ENCODE assay signal across 9 mouse cellular contexts in the genomic region with DNA sequence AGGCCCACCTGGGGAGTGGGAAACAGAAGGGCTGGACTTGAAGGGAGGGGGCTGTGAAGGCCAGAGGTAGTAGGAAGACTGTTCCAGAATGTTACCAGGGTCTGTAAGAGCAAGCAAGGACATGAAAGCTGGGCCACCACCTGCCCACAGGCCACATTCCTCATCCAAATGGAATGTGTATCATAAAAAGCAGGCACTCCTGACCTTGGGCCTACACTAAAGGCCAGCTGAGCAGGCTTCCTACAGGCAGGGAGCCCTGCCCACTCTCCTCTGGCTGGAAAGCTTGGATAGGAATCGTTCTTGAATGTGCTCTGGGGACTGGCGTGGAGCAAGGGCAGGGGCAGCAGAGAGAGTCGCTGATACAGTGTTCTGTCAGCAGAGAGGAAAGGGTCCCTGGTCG. TPM values are rescaled to one million over a fixed set of nuclear protein-coding genes. Genes with fewer than 3 reads are reported as not detected.
A peak's percentile ranks its signal among the peaks of the same experiment; 100 is the strongest.
DNase-seq lines count a peak whose midpoint lies in the region; ATAC-seq and TF ChIP-seq lines count a peak whose summit lies in the region.
"Had no signal": no experiment of that assay in that cellular context is flagged by ENCODE, and none has a peak within 500 bp of the region (broad histone marks: within the 10 kb centered on the region; RNA-seq: fewer than 3 reads in every experiment).

No protein-coding gene starts in this region.

- TF ChIP-seq EP300 in liver, postnatal 0 days (IDR thresholded peaks at IDR 0.05; ENCODE audit: low read depth) = no peak

- no peaks in the 10 kb centered on the region for H3K9me3 ChIP-seq in forebrain, embryonic 14.5 days (replicated peaks; ENCODE audit: control insufficient read depth, low read length)
- no peaks in the 10 kb centered on the region for H3K9me3 ChIP-seq in forebrain, embryonic 15.5 days
- H3K9me3 ChIP-seq in liver, postnatal 0 days (ENCODE audit: low read length) = no peaks in the 10 kb centered on the region
- H3K9me3 ChIP-seq: neural tube, embryonic 12.5 days had no signal

- no peak for ATAC-seq in forebrain, embryonic 14.5 days
- ATAC-seq in forebrain, embryonic 15.5 days (replicated peaks) = no peak
- ATAC-seq in liver, postnatal 0 days = no peak

- peaks cover 83% of the 10 kb centered on the region for H3K36me3 ChIP-seq in forebrain, embryonic 14.5 days (ENCODE audit: control insufficient read depth, insufficient read depth, low read length)
- H3K36me3 ChIP-seq in forebrain, embryonic 15.5 days = peaks cover 36% of the 10 kb centered on the region
- H3K36me3 ChIP-seq in liver, postnatal 0 days (replicated peaks; ENCODE audit: insufficient read depth, low read length) = peaks cover 73% of the 10 kb centered on the region

- 0 out of 2 replicates have a peak overlapping the region, but pooled peaks have one; percentile 13 for H3K9ac ChIP-seq in forebrain, embryonic 14.5 days (ENCODE audit: low read length)
- H3K9ac ChIP-seq in forebrain, embryonic 15.5 days (replicated peaks) = no peak overlapping the region
- no peak overlapping the region for H3K9ac ChIP-seq in liver, postnatal 0 days (replicated peaks)
- H3K9ac ChIP-seq: neural tube, embryonic 12.5 days had no signal

- H3K4me1 ChIP-seq in forebrain, embryonic 14.5 days (ENCODE audit: control insufficient read depth, insufficient read depth, low read length) = 0 out of 2 replicates have a peak, but pooled peaks cover 2% of the 10 kb centered on the region
- peaks cover 10% of the 10 kb centered on the region for H3K4me1 ChIP-seq in forebrain, embryonic 15.5 days
- H3K4me1 ChIP-seq in liver, postnatal 0 days (ENCODE audit: insufficient read depth) = no peaks in the 10 kb centered on the region

- no peak overlapping the region for H3K4me2 ChIP-seq in forebrain, embryonic 14.5 days (ENCODE audit: low read length)
- H3K4me2 ChIP-seq in forebrain, embryonic 15.5 days (replicated peaks) = no peak overlapping the region
- H3K4me2 ChIP-seq in liver, postnatal 0 days (ENCODE audit: low read depth, low read length) = no peak overlapping the region
- H3K4me2 ChIP-seq: neural tube, embryonic 12.5 days had no signal

- H3K27ac ChIP-seq in forebrain, embryonic 14.5 days (ENCODE audit: low read depth, low read length) = no peak overlapping the region
- H3K27ac ChIP-seq in forebrain, embryonic 15.5 days (replicated peaks) = no peak overlapping the region; the same call in 1 of the 2 replicates
- H3K27ac ChIP-seq in liver, postnatal 0 days (ENCODE audit: low read depth) = no peak overlapping the region
- H3K27ac ChIP-seq: neural tube, embryonic 12.5 days had no signal

- DNase-seq in forebrain, embryonic 14.5 days (ENCODE audit: low spot score) = no peak
- peak; percentile 51 for DNase-seq in ovary, adult 18-20 months (ENCODE audit: low spot score)
- no peak for DNase-seq in ovary, postnatal 36 days (ENCODE audit: low spot score)
- peak; percentile 69 for DNase-seq in kidney, adult 9 months
- no peak for DNase-seq in testis, postnatal 14 days (ENCODE audit: low spot score)
- DNase-seq in liver, postnatal 0 days = no peak
- DNase-seq in c-Kit-positive CD71-positive TER-119-positive erythroid progenitor cells, embryonic 14.5 days (ENCODE audit: low spot score) = no peak

- TF ChIP-seq CTCF in liver, postnatal 0 days (IDR thresholded peaks at IDR 0.05; ENCODE audit: low read depth) = no peak

- H3K4me3 ChIP-seq in forebrain, embryonic 14.5 days (ENCODE audit: low read depth, low read length) = no peak overlapping the region
- H3K4me3 ChIP-seq in forebrain, embryonic 15.5 days = no peak overlapping the region
- H3K4me3 ChIP-seq in liver, postnatal 0 days (ENCODE audit: low read depth, low read length) = no peak overlapping the region
- H3K4me3 ChIP-seq: neural tube, embryonic 12.5 days had no signal

- H3K27me3 ChIP-seq in forebrain, embryonic 14.5 days (replicated peaks; ENCODE audit: control insufficient read depth, insufficient read depth, low read length) = no peaks in the 10 kb centered on the region
- no peaks in the 10 kb centered on the region for H3K27me3 ChIP-seq in forebrain, embryonic 15.5 days
- no peaks in the 10 kb centered on the region for H3K27me3 ChIP-seq in liver, postnatal 0 days (ENCODE audit: insufficient read depth, low read length)

- 65% methylated on average over 4 of the region's 4 CpGs for WGBS in forebrain, embryonic 14.5 days
- WGBS in forebrain, embryonic 15.5 days = 82% methylated on average over 4 of the region's 4 CpGs
- 73% methylated on average over 4 of the region's 4 CpGs for WGBS in liver, postnatal 0 days (ENCODE audit: insufficient replicate concordance)

RNA-seq across cellular contexts. Expression of gene Gm10277, which starts 49.2 kb away (rescaled TPM):
- 0.55 and 0.85 TPM in 2 replicates for polyA plus RNA-seq in forebrain, embryonic 14.5 days (2014; fragmentation: Nextera tagmentation; extraction: Ambion mirVana)
- polyA plus RNA-seq in forebrain, embryonic 15.5 days (2015; fragmentation: Nextera tagmentation; extraction: Ambion mirVana) = 2.4 and 2.5 TPM in 2 replicates
- polyA plus RNA-seq in liver, postnatal 0 days (2015; fragmentation: Nextera tagmentation; extraction: Ambion mirVana) = 0.12 and 0.31 TPM in 2 replicates

RNA-seq across cellular contexts. Expression of gene Pipox, which starts 57.1 kb away (rescaled TPM):
- polyA plus RNA-seq in forebrain, embryonic 14.5 days (2014; fragmentation: Nextera tagmentation; extraction: Ambion mirVana) = 10.1 and 11.4 TPM in 2 replicates
- 10.2 and 11.2 TPM in 2 replicates for polyA plus RNA-seq in forebrain, embryonic 15.5 days (2015; fragmentation: Nextera tagmentation; extraction: Ambion mirVana)
- 48.9 and 53.4 TPM in 2 replicates for polyA plus RNA-seq in liver, postnatal 0 days (2015; fragmentation: Nextera tagmentation; extraction: Ambion mirVana)

Comparison
In these comparisons a context has a peak if more than half of its experiments do, and no peak if none do; other contexts are left out.
1. DNase-seq: peak in ovary, adult 18-20 months (single experiment) and kidney, adult 9 months (single experiment); none in forebrain, embryonic 14.5 days (single experiment), ovary, postnatal 36 days (single experiment), testis, postnatal 14 days (single experiment), liver, postnatal 0 days (single experiment) and c-Kit-positive CD71-positive TER-119-positive erythroid progenitor cells, embryonic 14.5 days (single experiment).